Mouse (Mus musculus): ENCODE measurements around the gene Rft1. TPM values are rescaled to one million over a fixed set of nuclear protein-coding genes. Genes with fewer than 3 reads are reported as not detected.
A peak's percentile ranks its signal among the peaks of the same experiment; 100 is the strongest.
"Not testable (repeated sequence)": the region's sequence is repeated elsewhere in the genome, so short reads cannot be mapped to it uniquely, and the experiment has no call there.

Gene Rft1
- polyA plus RNA-seq, 1 experiment from 2014 or later, result 18.1 TPM

DNA sequence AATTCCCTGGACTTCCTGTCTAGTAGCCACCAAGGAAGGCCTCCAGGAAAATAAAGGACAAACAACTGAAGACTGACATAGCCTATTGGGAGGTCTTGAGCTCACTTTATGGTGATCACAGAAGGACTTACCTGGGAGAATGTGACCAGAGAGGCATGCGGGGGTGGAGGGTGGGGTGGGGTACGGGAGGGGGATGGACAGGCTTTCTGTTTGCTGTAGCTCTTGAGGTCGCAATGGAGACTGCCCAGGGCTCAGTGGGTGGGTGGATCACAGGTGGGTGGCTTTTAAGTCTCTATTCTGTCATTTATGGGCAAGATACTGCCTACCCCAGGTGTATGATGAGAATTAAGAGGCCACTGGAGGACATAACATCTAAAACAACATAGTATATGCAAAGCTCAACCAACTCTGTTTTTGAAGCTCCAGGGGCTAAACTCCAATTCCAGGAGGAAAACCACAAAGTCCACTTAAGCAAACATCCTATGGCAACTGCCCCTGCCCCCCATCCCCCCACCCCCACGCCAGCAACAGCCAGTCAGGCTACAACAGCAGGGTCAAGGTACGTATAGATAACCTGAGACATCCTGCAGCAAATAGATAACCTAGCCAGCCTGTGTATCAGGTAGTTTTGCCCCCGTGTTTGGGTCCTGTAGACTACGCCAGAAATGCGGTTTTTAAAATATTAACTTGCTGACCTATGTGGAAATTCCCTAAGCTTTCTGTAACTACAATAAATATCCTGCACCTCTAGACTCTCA lies 50.1 kb downstream of the Rft1 start:
- Histone ChIP-seq H3K4me2 (ENCODE audit: low read depth, low read length) (no peak overlapping the region), H3K4me1 (replicated peaks; ENCODE audit: control insufficient read depth, insufficient read depth, low read length) (no peaks in the 10 kb centered on the region), H3K27ac (ENCODE audit: low read length) (no peak overlapping the region), H3K9me3 (ENCODE audit: control insufficient read depth, low read length) (no peaks in the 10 kb centered on the region), H3K27me3 (ENCODE audit: control insufficient read depth, insufficient read depth, low read depth, low read length) (no peaks in the 10 kb centered on the region), H3K4me3 (ENCODE audit: low read length) (no peak overlapping the region), H3K36me3 (ENCODE audit: control insufficient read depth, insufficient read depth, low read length) (no peaks in the 10 kb centered on the region), H3K9ac (ENCODE audit: low read length) (no peak overlapping the region)
- ATAC-seq (ENCODE audit: low read depth), result no peak
- WGBS, result 61% methylated on average over 8 of the region's 8 CpGs

DNA sequence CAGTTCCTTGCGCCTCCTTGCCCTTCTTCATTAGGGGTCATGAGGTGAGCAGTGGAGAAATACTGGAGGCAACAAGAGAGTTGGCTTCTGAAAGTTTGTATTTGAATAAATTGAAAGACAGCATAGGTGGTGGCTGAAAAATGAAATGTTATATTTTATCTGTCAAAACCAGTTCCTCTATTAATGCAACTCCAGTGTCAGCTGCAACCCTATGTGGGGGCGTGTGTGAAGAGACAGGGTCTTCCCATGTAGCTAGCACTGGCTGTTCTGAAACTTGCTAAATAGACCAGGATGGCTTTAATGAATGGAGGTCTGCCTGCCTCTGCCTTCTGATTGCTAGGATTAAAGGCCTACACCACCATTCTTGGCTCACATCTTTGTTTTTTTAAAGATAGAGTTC lies 57.7 kb downstream of the Rft1 start:
- Histone ChIP-seq H3K4me1 (replicated peaks; ENCODE audit: control insufficient read depth, insufficient read depth, low read length) (0 out of 2 replicates have a peak, but pooled peaks cover 1% of the 10 kb centered on the region), H3K9me3 (ENCODE audit: control insufficient read depth, low read length) (no peaks in the 10 kb centered on the region), H3K4me3 (ENCODE audit: low read length) (no peak overlapping the region), H3K9ac (ENCODE audit: low read length) (no peak overlapping the region), H3K36me3 (ENCODE audit: control insufficient read depth, insufficient read depth, low read length) (no peaks in the 10 kb centered on the region), H3K27ac (ENCODE audit: low read length) (no peak overlapping the region), H3K4me2 (ENCODE audit: low read depth, low read length) (no peak overlapping the region), H3K27me3 (ENCODE audit: control insufficient read depth, insufficient read depth, low read depth, low read length) (peaks cover 10% of the 10 kb centered on the region)
- 87% methylated on average over 2 of the region's 2 CpGs for WGBS
- ATAC-seq (ENCODE audit: low read depth), result no peak

DNA sequence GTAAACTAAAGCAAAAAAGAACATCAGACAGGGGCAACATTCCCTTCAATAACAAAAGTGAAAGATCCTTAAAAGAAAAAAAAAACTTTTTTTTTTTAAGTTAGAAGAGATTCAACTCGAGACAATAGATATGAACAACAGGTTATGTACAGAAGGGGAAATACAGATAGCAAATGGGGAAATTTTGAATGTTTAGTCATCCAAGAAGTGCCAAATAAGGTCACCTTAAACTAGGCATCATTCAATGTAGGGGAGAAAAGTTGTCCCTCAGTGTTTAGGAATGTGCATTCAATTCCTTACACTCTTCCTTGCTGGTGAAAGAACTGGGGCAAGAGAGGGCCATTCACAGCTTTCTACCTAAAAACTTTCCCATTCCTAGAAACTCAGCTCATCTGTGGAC lies 59.6 kb downstream of the Rft1 start:
- H3K27me3 ChIP-seq (ENCODE audit: control insufficient read depth, insufficient read depth, low read depth, low read length), result peaks cover 10% of the 10 kb centered on the region
- no peaks in the 10 kb centered on the region for H3K9me3 ChIP-seq (ENCODE audit: control insufficient read depth, low read length)
- 0 out of 2 replicates have a peak, but pooled peaks cover 4% of the 10 kb centered on the region for H3K4me1 ChIP-seq (replicated peaks; ENCODE audit: control insufficient read depth, insufficient read depth, low read length)
- H3K4me2 ChIP-seq (ENCODE audit: low read depth, low read length), result no peak overlapping the region
- no peak overlapping the region for H3K9ac ChIP-seq (ENCODE audit: low read length)
- no peaks in the 10 kb centered on the region for H3K36me3 ChIP-seq (ENCODE audit: control insufficient read depth, insufficient read depth, low read length)
- ATAC-seq (ENCODE audit: low read depth), result no peak
- H3K27ac ChIP-seq (ENCODE audit: low read length), result no peak overlapping the region
- 81% methylated on average over 1 of the region's 1 CpGs for WGBS
- H3K4me3 ChIP-seq (ENCODE audit: low read length), result no peak overlapping the region

DNA sequence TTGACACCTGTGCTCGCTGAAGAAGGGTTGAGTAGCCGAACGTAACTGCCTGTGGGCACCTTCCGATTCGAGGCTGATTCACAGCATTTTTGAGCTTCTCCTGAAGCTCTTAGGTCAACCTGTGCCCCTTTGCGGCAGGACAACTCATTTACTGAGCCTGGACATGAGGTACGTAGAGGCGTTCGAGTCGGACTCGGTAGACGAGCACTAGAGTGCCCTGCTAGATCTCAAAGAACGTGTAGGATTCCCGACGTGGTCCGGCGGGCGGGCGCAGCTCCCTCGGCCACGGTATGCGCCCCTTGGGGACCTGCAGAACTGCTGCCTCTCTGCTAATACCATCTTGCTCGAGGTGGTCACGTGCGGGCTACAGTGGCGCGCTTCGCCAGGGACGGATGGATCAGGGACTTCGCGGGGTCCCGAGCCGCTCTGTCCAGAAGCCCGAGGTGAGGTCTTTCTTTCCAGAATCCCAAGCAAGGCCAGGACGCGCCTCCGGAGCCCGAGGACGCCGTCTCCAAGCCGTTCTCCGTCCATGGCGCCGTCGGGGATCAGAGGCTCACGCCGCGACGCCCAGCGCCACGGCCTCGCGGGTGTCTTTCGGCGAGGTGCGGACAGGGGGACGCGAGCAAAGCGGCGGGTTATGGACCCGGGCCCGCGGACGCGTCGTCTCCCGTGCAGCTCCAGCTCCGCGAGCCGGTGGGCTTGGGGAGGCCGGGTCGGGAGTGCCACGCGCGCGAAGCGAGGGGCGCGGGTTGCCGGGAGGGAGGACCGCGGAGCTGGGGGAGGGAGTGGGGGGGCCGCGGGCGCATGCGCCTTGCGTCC lies 60.8 kb downstream of the Rft1 start, which contains the start of gene Sfmbt1:
Gene Sfmbt1 (plus strand): TSS at position 51 of the 819 bp plus-strand sequence.
- Histone ChIP-seq H3K36me3 (ENCODE audit: control insufficient read depth, insufficient read depth, low read length) (no peaks in the 10 kb centered on the region), H3K4me3 (ENCODE audit: low read length) (peak within 1 kb of the TSS; percentile 95), H3K27ac (ENCODE audit: low read length) (peak within 1 kb of the TSS; percentile 84), H3K4me2 (ENCODE audit: low read depth, low read length) (peak within 1 kb of the TSS; percentile 96), H3K4me1 (replicated peaks; ENCODE audit: control insufficient read depth, insufficient read depth, low read length) (0 out of 2 replicates have a peak, but pooled peaks cover 4% of the 10 kb centered on the region), H3K9me3 (ENCODE audit: control insufficient read depth, low read length) (no peaks in the 10 kb centered on the region), H3K9ac (ENCODE audit: low read length) (peak within 1 kb of the TSS; percentile 89), H3K27me3 (ENCODE audit: control insufficient read depth, insufficient read depth, low read depth, low read length) (peaks cover 10% of the 10 kb centered on the region)
- 2% methylated on average over 77 of the region's 87 CpGs for WGBS
- ATAC-seq (ENCODE audit: low read depth), result peak; percentile 53

DNA sequence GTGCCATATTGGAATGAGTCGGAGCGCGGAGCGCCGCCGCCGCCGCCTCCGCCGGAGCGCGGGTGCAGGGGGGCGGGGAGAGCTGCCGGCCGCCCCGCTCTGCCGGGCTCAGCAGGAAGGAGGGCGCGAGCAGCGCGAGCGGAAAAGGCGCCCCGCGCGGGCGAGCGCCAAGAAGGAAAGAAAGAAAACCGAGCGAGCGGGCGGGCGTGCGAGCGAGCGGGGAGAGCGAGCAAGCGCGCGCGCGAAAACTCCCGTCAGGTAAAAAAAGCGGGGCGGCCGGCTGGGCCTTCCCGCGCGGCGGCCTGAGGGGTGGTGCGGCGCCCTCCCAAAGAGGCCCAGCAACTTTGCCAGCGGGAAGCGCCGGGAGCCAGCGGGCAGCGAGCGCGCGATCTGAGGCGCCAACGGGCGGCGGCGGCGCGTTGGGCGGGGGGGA lies 61.5 kb downstream of the Rft1 start:
- H3K4me3 ChIP-seq (ENCODE audit: low read length), result peak overlapping the region; percentile 95
- WGBS, result 0% methylated on average over 48 of the region's 68 CpGs
- H3K27ac ChIP-seq (ENCODE audit: low read length), result peak overlapping the region; percentile 84
- H3K4me1 ChIP-seq (replicated peaks; ENCODE audit: control insufficient read depth, insufficient read depth, low read length), result 0 out of 2 replicates have a peak, but pooled peaks cover 4% of the 10 kb centered on the region
- H3K36me3 ChIP-seq (ENCODE audit: control insufficient read depth, insufficient read depth, low read length), result no peaks in the 10 kb centered on the region
- H3K27me3 ChIP-seq (ENCODE audit: control insufficient read depth, insufficient read depth, low read depth, low read length), result peaks cover 10% of the 10 kb centered on the region
- no peaks in the 10 kb centered on the region for H3K9me3 ChIP-seq (ENCODE audit: control insufficient read depth, low read length)
- peak; percentile 87 for ATAC-seq (ENCODE audit: low read depth)
- H3K4me2 ChIP-seq (ENCODE audit: low read depth, low read length), result peak overlapping the region; percentile 96
- peak overlapping the region; percentile 89 for H3K9ac ChIP-seq (ENCODE audit: low read length)

DNA sequence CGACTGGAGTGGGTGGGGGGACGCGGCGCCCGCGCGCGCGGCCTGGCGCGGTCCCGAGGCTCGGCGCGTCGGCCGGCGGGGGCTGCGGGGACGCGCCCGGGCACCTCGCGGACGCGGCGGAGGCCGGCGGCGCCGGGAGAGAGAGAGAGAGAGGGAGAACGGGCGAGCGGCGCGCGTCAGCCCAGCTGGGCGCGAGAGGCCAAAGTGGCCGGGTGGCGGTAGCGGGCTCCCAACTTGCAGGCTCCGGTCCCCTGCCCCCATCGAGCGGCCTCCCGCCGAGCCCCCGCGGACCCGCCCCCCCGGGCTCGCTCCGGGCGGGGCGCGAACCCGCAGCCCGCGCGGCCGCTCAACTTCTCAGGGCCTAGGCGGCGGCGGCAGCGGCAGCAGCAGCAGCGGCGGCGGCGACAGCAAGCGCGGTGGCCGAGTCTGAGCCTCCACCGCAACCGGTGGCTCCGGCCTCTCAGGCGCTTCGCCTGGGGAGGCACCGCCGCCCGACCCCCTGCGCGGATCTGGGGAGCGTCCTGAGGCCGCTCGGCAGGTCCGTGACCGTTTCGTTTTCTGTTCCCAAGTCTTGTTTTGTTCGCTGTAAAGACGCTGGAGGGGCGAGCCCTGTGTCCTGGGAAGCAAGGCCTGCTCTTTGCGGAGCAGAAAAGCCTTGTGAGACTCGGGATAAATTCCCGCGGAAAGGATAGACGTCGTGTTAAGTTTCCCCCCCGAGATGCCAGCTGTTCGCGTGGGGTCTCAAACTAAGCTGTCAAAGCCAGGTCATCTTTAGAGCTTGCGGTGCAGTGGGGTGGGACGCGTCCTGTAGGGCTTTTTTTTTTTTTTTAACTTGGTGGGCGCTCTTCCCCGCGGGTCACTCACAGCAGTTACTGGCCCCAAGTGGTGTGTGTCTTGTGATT lies 62.1 kb downstream of the Rft1 start:
- Histone ChIP-seq H3K9ac (ENCODE audit: low read length) (peak overlapping the region; percentile 89), H3K4me2 (ENCODE audit: low read depth, low read length) (peak overlapping the region; percentile 96), H3K36me3 (ENCODE audit: control insufficient read depth, insufficient read depth, low read length) (no peaks in the 10 kb centered on the region), H3K4me3 (ENCODE audit: low read length) (peak overlapping the region; percentile 95), H3K9me3 (ENCODE audit: control insufficient read depth, low read length) (no peaks in the 10 kb centered on the region), H3K27me3 (ENCODE audit: control insufficient read depth, insufficient read depth, low read depth, low read length) (peaks cover 10% of the 10 kb centered on the region), H3K27ac (ENCODE audit: low read length) (peak overlapping the region; percentile 84), H3K4me1 (replicated peaks; ENCODE audit: control insufficient read depth, insufficient read depth, low read length) (0 out of 2 replicates have a peak, but pooled peaks cover 4% of the 10 kb centered on the region)
- WGBS, result under 1% methylated on average over 65 of the region's 106 CpGs
- peak; percentile 79 for ATAC-seq (ENCODE audit: low read depth)

DNA sequence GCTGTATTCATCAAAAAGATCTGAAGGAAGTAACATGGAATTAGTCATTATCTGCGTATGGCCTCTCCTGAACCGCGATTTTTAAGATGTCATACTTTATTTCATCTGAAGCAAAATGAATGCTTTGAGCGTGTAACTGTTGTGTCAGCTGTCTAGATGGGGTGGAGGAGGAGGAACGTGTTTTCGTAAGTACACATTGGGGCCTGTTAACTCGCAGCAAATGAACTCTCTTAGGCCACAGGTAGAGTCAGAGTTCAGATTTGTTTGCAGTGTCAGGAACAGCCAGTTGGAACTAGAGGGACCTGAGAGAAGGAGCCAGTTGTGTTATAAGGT lies 62.8 kb downstream of the Rft1 start:
- peak overlapping the region; percentile 95 for H3K4me3 ChIP-seq (ENCODE audit: low read length)
- no peaks in the 10 kb centered on the region for H3K9me3 ChIP-seq (ENCODE audit: control insufficient read depth, low read length)
- ATAC-seq (ENCODE audit: low read depth), result no peak
- H3K36me3 ChIP-seq (ENCODE audit: control insufficient read depth, insufficient read depth, low read length), result no peaks in the 10 kb centered on the region
- H3K9ac ChIP-seq (ENCODE audit: low read length), result peak overlapping the region; percentile 89
- H3K4me2 ChIP-seq (ENCODE audit: low read depth, low read length), result peak overlapping the region; percentile 96
- WGBS, result 9% methylated on average over 7 of the region's 7 CpGs
- 0 out of 2 replicates have a peak, but pooled peaks cover 4% of the 10 kb centered on the region for H3K4me1 ChIP-seq (replicated peaks; ENCODE audit: control insufficient read depth, insufficient read depth, low read length)
- H3K27ac ChIP-seq (ENCODE audit: low read length), result no peak overlapping the region
- H3K27me3 ChIP-seq (ENCODE audit: control insufficient read depth, insufficient read depth, low read depth, low read length), result peaks cover 10% of the 10 kb centered on the region

DNA sequence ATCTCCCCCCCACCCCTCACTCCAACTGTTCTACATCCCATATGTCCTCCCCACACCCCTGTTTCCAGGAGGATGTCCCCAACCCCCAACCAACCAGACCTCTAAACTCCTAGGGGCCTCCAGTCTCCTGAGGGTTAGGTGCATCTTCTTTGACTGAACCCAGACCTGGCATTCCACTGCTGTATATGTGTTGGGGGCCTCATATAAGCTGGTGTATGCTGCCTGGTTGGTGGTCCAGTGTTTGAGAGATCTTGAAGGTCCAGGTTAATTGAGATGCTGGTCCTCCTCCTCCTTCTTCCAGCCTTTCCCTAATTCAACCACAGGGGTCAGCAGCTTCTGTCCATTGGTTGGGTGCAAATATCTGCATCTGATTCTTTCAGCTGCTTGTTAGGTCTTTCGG lies 64.5 kb downstream of the Rft1 start:
- H3K4me1 ChIP-seq (replicated peaks; ENCODE audit: control insufficient read depth, insufficient read depth, low read length); H3K9ac ChIP-seq (ENCODE audit: low read length); H3K4me2 ChIP-seq (ENCODE audit: low read depth, low read length); H3K4me3 ChIP-seq (ENCODE audit: low read length); ATAC-seq (ENCODE audit: low read depth); H3K9me3 ChIP-seq (ENCODE audit: control insufficient read depth, low read length); H3K36me3 ChIP-seq (ENCODE audit: control insufficient read depth, insufficient read depth, low read length); H3K27ac ChIP-seq (ENCODE audit: low read length): not testable (repeated sequence)
- WGBS, result 81% methylated on average over 1 of the region's 1 CpGs
- peaks cover 10% of the 10 kb centered on the region for H3K27me3 ChIP-seq (ENCODE audit: control insufficient read depth, insufficient read depth, low read depth, low read length)
